Mouse (Mus musculus): ENCODE data around the gene Sfxn3.

Gene Sfxn3

GRCm38 (mm10) chr19:45100486-45101270 is 53.4 kb downstream of the Sfxn3 start:
- Histone ChIP-seq H3K36me3 (ENCODE audit: control insufficient read depth, insufficient read depth, low read length, poor library complexity, severe bottlenecking) (no peaks in the 10 kb centered on the region), H3K27me3 (ENCODE audit: control insufficient read depth, insufficient read depth, low read length, poor library complexity, severe bottlenecking) (no peaks in the 10 kb centered on the region)
- no peak for DNase-seq (ENCODE audit: low read depth, low spot score)

GRCm38 (mm10) chr19:45105591-45105990 is 58.3 kb downstream of the Sfxn3 start:
- Histone ChIP-seq H3K36me3 (ENCODE audit: control insufficient read depth, insufficient read depth, low read length, poor library complexity, severe bottlenecking) (no peaks in the 10 kb centered on the region), H3K27me3 (ENCODE audit: control insufficient read depth, insufficient read depth, low read length, poor library complexity, severe bottlenecking) (no peaks in the 10 kb centered on the region)
- DNase-seq (ENCODE audit: low read depth, low spot score), result no peak

Data from splenic B cell, adult 2 months (primary cell).